Mouse (Mus musculus): ENCODE data around the gene Gcsh.

DNA sequence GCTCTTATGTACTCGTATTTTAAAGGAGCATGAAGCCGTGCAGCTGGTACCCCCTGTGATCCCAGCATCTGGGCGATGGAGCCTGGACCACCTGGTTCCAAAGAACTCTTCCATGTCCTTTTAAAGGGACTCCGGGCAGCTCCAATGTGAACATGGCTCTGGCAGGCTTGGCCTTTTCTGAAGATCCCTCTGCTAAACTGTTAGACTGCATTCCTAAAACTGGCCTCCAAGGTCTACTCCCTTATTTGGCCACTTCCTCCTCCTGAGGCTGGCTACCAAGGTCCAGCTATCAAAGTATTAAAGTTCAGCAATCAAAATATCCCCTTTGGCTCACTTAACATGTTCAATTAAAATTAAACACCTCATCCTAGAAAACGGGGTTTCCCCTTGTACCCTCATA is 34.3 kb upstream of the Gcsh start:
- TF ChIP-seq CTCF (IDR thresholded peaks at IDR 0.05; ENCODE audit: low read depth, low read length): no peak
- TF ChIP-seq POLR2A (IDR thresholded peaks at IDR 0.05; ENCODE audit: extremely low read depth, insufficient read depth, low read length): no peak

All from liver, adult 2 months (tissue).